Comparison of ENCODE assay signal across 8 mouse cellular contexts in genomic region chr2:92185766-92186450, GRCm38 (mm10).
DNase-seq lines count a peak whose midpoint lies in the region; ATAC-seq and TF ChIP-seq lines count a peak whose summit lies in the region.

No protein-coding gene starts in this region.

- 10% methylated on average over 11 of the region's 11 CpGs for WGBS in lung, postnatal 0 days
- WGBS in forebrain, embryonic 12.5 days = 6% methylated on average over 11 of the region's 11 CpGs
- 8% methylated on average over 11 of the region's 11 CpGs for WGBS in limb, embryonic 13.5 days
- 6% methylated on average over 11 of the region's 11 CpGs for WGBS in olfactory bulb, adult 2 months

- TF ChIP-seq EP300 in lung, postnatal 0 days (IDR thresholded peaks at IDR 0.05) = no peak

- no peak for ATAC-seq in lung, postnatal 0 days
- no peak for ATAC-seq in forebrain, embryonic 12.5 days (ENCODE audit: low FRiP score)
- ATAC-seq in limb, embryonic 13.5 days (ENCODE audit: low FRiP score, low read depth) = no peak

- no peaks in the 10 kb centered on the region for H3K36me3 ChIP-seq in lung, postnatal 0 days (ENCODE audit: insufficient read depth, low read length)
- 0 out of 2 replicates have a peak, but pooled peaks cover under 1% of the 10 kb centered on the region for H3K36me3 ChIP-seq in forebrain, embryonic 12.5 days (replicated peaks)
- H3K36me3 ChIP-seq in limb, embryonic 13.5 days = no peaks in the 10 kb centered on the region

- H3K4me1 ChIP-seq in lung, postnatal 0 days (ENCODE audit: insufficient read depth, low read depth, low read length) = peaks cover 9% of the 10 kb centered on the region; the same call in 1 of the 2 replicates
- peaks cover 45% of the 10 kb centered on the region for H3K4me1 ChIP-seq in forebrain, embryonic 12.5 days
- H3K4me1 ChIP-seq in limb, embryonic 13.5 days = peaks cover 45% of the 10 kb centered on the region
- H3K4me1 ChIP-seq in olfactory bulb, adult 2 months (ENCODE audit: control insufficient read depth, insufficient read depth, low read length) = no peaks in the 10 kb centered on the region

- peak overlapping the region; percentile 69 for H3K9ac ChIP-seq in lung, postnatal 0 days (replicated peaks; ENCODE audit: low read depth)
- H3K9ac ChIP-seq in forebrain, embryonic 12.5 days = peak overlapping the region; percentile 93
- H3K9ac ChIP-seq in limb, embryonic 13.5 days = peak overlapping the region; percentile 90

- peak overlapping the region; percentile 96 for H3K27ac ChIP-seq in lung, postnatal 0 days (ENCODE audit: low read length)
- H3K27ac ChIP-seq in forebrain, embryonic 12.5 days = peak overlapping the region; percentile 100
- peak overlapping the region; percentile 100 for H3K27ac ChIP-seq in limb, embryonic 13.5 days
- peak overlapping the region; percentile 39 for H3K27ac ChIP-seq in olfactory bulb, adult 2 months (ENCODE audit: insufficient read depth, low read depth, low read length)

- peak overlapping the region; percentile 86 for H3K4me2 ChIP-seq in lung, postnatal 0 days (replicated peaks; ENCODE audit: low read depth, low read length)
- H3K4me2 ChIP-seq in forebrain, embryonic 12.5 days = peak overlapping the region; percentile 84
- H3K4me2 ChIP-seq in limb, embryonic 13.5 days (replicated peaks) = peak overlapping the region; percentile 80

- H3K4me3 ChIP-seq in lung, postnatal 0 days (ENCODE audit: low read depth, low read length) = peak overlapping the region; percentile 90
- peak overlapping the region; percentile 63 for H3K4me3 ChIP-seq in forebrain, embryonic 12.5 days (replicated peaks)
- peak overlapping the region; percentile 77 for H3K4me3 ChIP-seq in limb, embryonic 13.5 days
- peak overlapping the region; percentile 75 for H3K4me3 ChIP-seq in olfactory bulb, adult 2 months (ENCODE audit: insufficient read depth, low read depth, low read length)

- no peak for TF ChIP-seq POLR2A in olfactory bulb, adult 2 months (IDR thresholded peaks at IDR 0.05; ENCODE audit: insufficient read depth, low read depth, low read length)

- H3K9me3 ChIP-seq in lung, postnatal 0 days (ENCODE audit: low read length) = no peaks in the 10 kb centered on the region
- no peaks in the 10 kb centered on the region for H3K9me3 ChIP-seq in forebrain, embryonic 12.5 days
- no peaks in the 10 kb centered on the region for H3K9me3 ChIP-seq in limb, embryonic 13.5 days

- TF ChIP-seq CTCF in lung, postnatal 0 days (IDR thresholded peaks at IDR 0.05) = no peak
- no peak for TF ChIP-seq CTCF in olfactory bulb, adult 2 months (IDR thresholded peaks at IDR 0.05; ENCODE audit: insufficient read depth, low read depth, low read length)

- no peaks in the 10 kb centered on the region for H3K27me3 ChIP-seq in lung, postnatal 0 days (replicated peaks; ENCODE audit: insufficient read depth, low read length)
- no peaks in the 10 kb centered on the region for H3K27me3 ChIP-seq in forebrain, embryonic 12.5 days
- H3K27me3 ChIP-seq in limb, embryonic 13.5 days = no peaks in the 10 kb centered on the region

- peak; percentile 58 for DNase-seq in lung, postnatal 0 days (ENCODE audit: low spot score)
- no peak for DNase-seq in lung, postnatal 4 days
- no peak for DNase-seq in spleen, postnatal 10 days (ENCODE audit: low spot score in 2 of 2)
- no peak for DNase-seq in left cerebral cortex, adult 9 months (ENCODE audit: low spot score in 2 of 2)
- DNase-seq in right cerebral cortex, adult 18-20 months = no peak

Comparison
In these comparisons a context has a peak if more than half of its experiments do, and no peak if none do; other contexts are left out.
1. H3K27ac ChIP-seq: peak in every context shown above with its lines; median percentile 100 in forebrain, embryonic 12.5 days; 100 in limb, embryonic 13.5 days; 96 in lung, postnatal 0 days; 39 in olfactory bulb, adult 2 months.